In the genomic region with DNA sequence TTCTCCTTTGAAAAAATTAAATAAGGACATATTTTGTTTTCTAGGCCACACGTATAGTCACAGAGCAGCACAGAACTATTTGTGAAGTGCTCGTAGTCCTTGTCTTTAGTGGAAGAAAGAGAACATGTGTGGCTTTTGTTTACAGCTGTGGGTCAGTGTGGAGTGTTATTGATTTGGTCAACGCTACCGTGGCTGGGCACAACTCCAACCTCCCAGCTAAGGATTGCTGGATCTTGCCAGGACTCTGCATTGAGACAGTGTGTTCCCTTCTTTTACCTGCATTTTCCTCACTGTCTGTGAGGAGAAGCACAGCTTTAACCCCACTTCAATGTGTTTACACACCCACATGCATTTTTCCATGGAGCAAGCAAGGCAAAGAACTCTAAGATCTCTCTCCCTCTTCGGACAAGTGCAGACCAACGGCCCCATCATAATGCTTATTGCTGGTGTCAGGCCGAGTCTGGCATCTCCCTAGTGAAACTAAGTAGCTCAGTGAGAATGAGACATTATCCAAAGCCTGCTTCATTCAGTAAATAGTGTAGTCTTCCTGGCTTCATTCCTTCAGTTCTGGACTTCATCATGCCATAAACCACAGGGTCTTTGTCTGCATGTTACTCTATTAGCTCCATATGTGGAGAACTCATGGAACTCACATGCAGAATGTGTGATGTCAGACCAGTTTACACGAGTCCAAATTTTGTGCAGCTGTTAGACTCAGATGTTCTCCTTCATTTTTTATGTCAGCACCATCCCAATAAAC, we compare ENCODE assay signal across 21 mouse cellular contexts.
A peak's percentile ranks its signal among the peaks of the same experiment; 100 is the strongest.
DNase-seq lines count a peak whose midpoint lies in the region; ATAC-seq and TF ChIP-seq lines count a peak whose summit lies in the region.
"Had no signal": no experiment of that assay in that cellular context is flagged by ENCODE, and none has a peak within 500 bp of the region (broad histone marks: within the 10 kb centered on the region; RNA-seq: fewer than 3 reads in every experiment).

No protein-coding gene starts in this region.

- H3K9ac ChIP-seq in embryonic facial prominence, embryonic 12.5 days: no peak overlapping the region
- H3K9ac ChIP-seq in lung, embryonic 14.5 days: no peak overlapping the region
- H3K9ac ChIP-seq in limb, embryonic 14.5 days (ENCODE audit: low read depth, low read length, severe bottlenecking): no peak overlapping the region
- no peak overlapping the region for H3K9ac ChIP-seq in forebrain, embryonic 15.5 days (replicated peaks)
- H3K9ac ChIP-seq: hindbrain, embryonic 13.5 days; liver, embryonic 12.5 days; lung, embryonic 15.5 days; midbrain, embryonic 15.5 days had no signal

- no peak overlapping the region for H3K4me3 ChIP-seq in embryonic facial prominence, embryonic 12.5 days
- H3K4me3 ChIP-seq in embryonic facial prominence, embryonic 10.5 days: no peak overlapping the region
- H3K4me3 ChIP-seq in lung, embryonic 14.5 days (ENCODE audit: low read depth, low read length): no peak overlapping the region
- H3K4me3 ChIP-seq in limb, embryonic 14.5 days (replicated peaks; ENCODE audit: low read length): no peak overlapping the region
- no peak overlapping the region for H3K4me3 ChIP-seq in forebrain, embryonic 15.5 days
- H3K4me3 ChIP-seq: hindbrain, embryonic 13.5 days; liver, embryonic 12.5 days; lung, embryonic 15.5 days; megakaryocyte, embryonic 14.5 days; midbrain, embryonic 15.5 days; myocyte had no signal

- no peak overlapping the region for H3K4me2 ChIP-seq in embryonic facial prominence, embryonic 12.5 days (replicated peaks)
- H3K4me2 ChIP-seq in lung, embryonic 14.5 days: no peak overlapping the region
- no peak overlapping the region for H3K4me2 ChIP-seq in limb, embryonic 14.5 days (replicated peaks; ENCODE audit: low read depth, low read length, severe bottlenecking)
- H3K4me2 ChIP-seq in forebrain, embryonic 15.5 days (replicated peaks): no peak overlapping the region
- H3K4me2 ChIP-seq: hindbrain, embryonic 13.5 days; liver, embryonic 12.5 days; lung, embryonic 15.5 days; midbrain, embryonic 15.5 days had no signal

- peaks cover 10% of the 10 kb centered on the region for H3K4me1 ChIP-seq in embryonic facial prominence, embryonic 12.5 days
- peaks cover 13% of the 10 kb centered on the region for H3K4me1 ChIP-seq in embryonic facial prominence, embryonic 10.5 days
- H3K4me1 ChIP-seq in lung, embryonic 14.5 days (ENCODE audit: insufficient read depth): no peaks in the 10 kb centered on the region; the same call in none of the 2 replicates
- H3K4me1 ChIP-seq in limb, embryonic 14.5 days (ENCODE audit: control insufficient read depth, insufficient read depth, low read length): no peaks in the 10 kb centered on the region
- no peaks in the 10 kb centered on the region for H3K4me1 ChIP-seq in forebrain, embryonic 15.5 days
- H3K4me1 ChIP-seq: hindbrain, embryonic 13.5 days; megakaryocyte, embryonic 14.5 days; midbrain, embryonic 15.5 days had no signal

- H3K36me3 ChIP-seq in embryonic facial prominence, embryonic 12.5 days: no peaks in the 10 kb centered on the region
- H3K36me3 ChIP-seq in embryonic facial prominence, embryonic 10.5 days (replicated peaks): no peaks in the 10 kb centered on the region
- H3K36me3 ChIP-seq in lung, embryonic 14.5 days (ENCODE audit: insufficient read depth): no peaks in the 10 kb centered on the region
- no peaks in the 10 kb centered on the region for H3K36me3 ChIP-seq in limb, embryonic 14.5 days (ENCODE audit: control insufficient read depth, insufficient read depth, low read length)
- H3K36me3 ChIP-seq in forebrain, embryonic 15.5 days: no peaks in the 10 kb centered on the region
- H3K36me3 ChIP-seq: hindbrain, embryonic 13.5 days; liver, embryonic 12.5 days; lung, embryonic 15.5 days; midbrain, embryonic 15.5 days had no signal

- no peak for TF ChIP-seq CTCF in lung, embryonic 14.5 days (IDR thresholded peaks at IDR 0.05; ENCODE audit: low read depth)

- DNase-seq in embryonic facial prominence, embryonic 10.5 days (ENCODE audit: low spot score): no peak
- DNase-seq in lung, embryonic 14.5 days: peak; percentile 60
- no peak for DNase-seq in lung, postnatal 10 days
- DNase-seq in limb, embryonic 14.5 days (ENCODE audit: low spot score): peak; percentile 58
- DNase-seq in left cerebral cortex, adult 8-10 months (ENCODE audit: low spot score in 2 of 2): no peak
- DNase-seq in embryo, embryonic 9.5 days (ENCODE audit: extremely low spot score): no peak
- DNase-seq: adrenal gland, postnatal 25 days; cerebellum, adult 18-20 months; cerebellum, postnatal 25 days had no signal

- H3K9me3 ChIP-seq in embryonic facial prominence, embryonic 12.5 days: no peaks in the 10 kb centered on the region
- H3K9me3 ChIP-seq in embryonic facial prominence, embryonic 10.5 days: no peaks in the 10 kb centered on the region
- no peaks in the 10 kb centered on the region for H3K9me3 ChIP-seq in lung, embryonic 14.5 days (ENCODE audit: low read depth, low read length)
- no peaks in the 10 kb centered on the region for H3K9me3 ChIP-seq in limb, embryonic 14.5 days (ENCODE audit: control insufficient read depth, low read length)
- H3K9me3 ChIP-seq in forebrain, embryonic 15.5 days: no peaks in the 10 kb centered on the region
- H3K9me3 ChIP-seq: hindbrain, embryonic 13.5 days; liver, embryonic 12.5 days; lung, embryonic 15.5 days; megakaryocyte, embryonic 14.5 days; midbrain, embryonic 15.5 days had no signal

- 0 out of 2 replicates have a peak, but pooled peaks have one; percentile 10 for ATAC-seq in embryonic facial prominence, embryonic 12.5 days (ENCODE audit: insufficient number of reproducible peaks, insufficient read depth, low FRiP score, low TSS enrichment)
- peak; percentile 39; the same call in 1 of the 2 replicates for ATAC-seq in lung, embryonic 14.5 days (ENCODE audit: insufficient read depth)
- peak; percentile 47 for ATAC-seq in limb, embryonic 14.5 days (ENCODE audit: low FRiP score, low read depth)
- ATAC-seq in forebrain, embryonic 15.5 days (replicated peaks): no peak
- ATAC-seq: CD4-positive, CD25-positive, alpha-beta regulatory T cell, adult 4 months; forebrain, embryonic 16.5 days; inflammation-experienced regulatory T-cells, adult 6 months; liver, embryonic 12.5 days; midbrain, embryonic 15.5 days had no signal

- H3K27ac ChIP-seq in embryonic facial prominence, embryonic 12.5 days: peak overlapping the region; percentile 47; the same call in 1 of the 2 replicates
- H3K27ac ChIP-seq in embryonic facial prominence, embryonic 10.5 days (replicated peaks): no peak overlapping the region
- peak overlapping the region; percentile 54; the same call in 1 of the 2 replicates for H3K27ac ChIP-seq in lung, embryonic 14.5 days (ENCODE audit: low read depth)
- no peak overlapping the region for H3K27ac ChIP-seq in limb, embryonic 14.5 days (replicated peaks; ENCODE audit: low read depth, low read length)
- H3K27ac ChIP-seq in forebrain, embryonic 15.5 days (replicated peaks): no peak overlapping the region
- H3K27ac ChIP-seq: hindbrain, embryonic 13.5 days; kidney, postnatal 0 days; liver, embryonic 12.5 days; lung, embryonic 15.5 days; midbrain, embryonic 15.5 days had no signal

- WGBS in embryonic facial prominence, embryonic 12.5 days: 59% methylated on average over 8 of the region's 8 CpGs
- WGBS in embryonic facial prominence, embryonic 10.5 days: 86% methylated on average over 8 of the region's 8 CpGs
- 52% methylated on average over 8 of the region's 8 CpGs for WGBS in lung, embryonic 14.5 days
- 60% methylated on average over 8 of the region's 8 CpGs for WGBS in limb, embryonic 14.5 days
- WGBS in forebrain, embryonic 15.5 days: 67% methylated on average over 8 of the region's 8 CpGs

- no peak for TF ChIP-seq POLR2A in limb, embryonic 14.5 days (IDR thresholded peaks at IDR 0.05; ENCODE audit: borderline replicate concordance, extremely low read depth, insufficient read depth, insufficient read length)

- no peaks in the 10 kb centered on the region for H3K27me3 ChIP-seq in embryonic facial prominence, embryonic 12.5 days
- H3K27me3 ChIP-seq in embryonic facial prominence, embryonic 10.5 days (replicated peaks; ENCODE audit: low read depth, poor library complexity, severe bottlenecking): no peaks in the 10 kb centered on the region
- no peaks in the 10 kb centered on the region for H3K27me3 ChIP-seq in lung, embryonic 14.5 days (ENCODE audit: insufficient read depth, low read length)
- H3K27me3 ChIP-seq in limb, embryonic 14.5 days (ENCODE audit: control insufficient read depth, insufficient read depth, low read length): no peaks in the 10 kb centered on the region
- no peaks in the 10 kb centered on the region for H3K27me3 ChIP-seq in forebrain, embryonic 15.5 days
- H3K27me3 ChIP-seq: hindbrain, embryonic 13.5 days; liver, embryonic 12.5 days; lung, embryonic 15.5 days; megakaryocyte, embryonic 14.5 days; midbrain, embryonic 15.5 days had no signal

Comparison
In these comparisons a context has a peak if more than half of its experiments do, and no peak if none do; other contexts are left out.
1. H3K27ac ChIP-seq: peak in embryonic facial prominence, embryonic 12.5 days (single experiment) and lung, embryonic 14.5 days (single experiment); none in embryonic facial prominence, embryonic 10.5 days (single experiment), limb, embryonic 14.5 days (single experiment) and forebrain, embryonic 15.5 days (single experiment).
2. DNase-seq: peak in lung, embryonic 14.5 days (single experiment) and limb, embryonic 14.5 days (single experiment); none in embryonic facial prominence, embryonic 10.5 days (single experiment), lung, postnatal 10 days (single experiment), left cerebral cortex, adult 8-10 months (0 of 2) and embryo, embryonic 9.5 days (single experiment).